Mouse (Mus musculus) liver, postnatal 0 days (tissue): ENCODE results near the gene Ccdc40.

Experiments
- CTCF ChIP-seq: sonication (generic); IDR thresholded peaks from 2 replicates; pipeline ENCODE4 v1.5.1; 2016; ENCODE audit warnings: antibody characterized with exemption, low read depth
- EP300 ChIP-seq: IDR thresholded peaks from 2 replicates; pipeline ENCODE4 v1.6.1; 2016; ENCODE audit warnings: antibody characterized with exemption, low read depth, mild to moderate bottlenecking

- no peak for TF ChIP-seq CTCF
- TF ChIP-seq EP300: no peak
Observed at GRCm38 (mm10) chr11:119267241-119267674, 38.9 kb downstream of the Ccdc40 start.
